Mouse (Mus musculus): Measurements from ENCODE around the gene Kcnj6.
A peak's percentile ranks its signal among the peaks of the same experiment; 100 is the strongest.
"Not testable (repeated sequence)": the region's sequence is repeated elsewhere in the genome, so short reads cannot be mapped to it uniquely, and the experiment has no call there.

Kcnj6 gene

DNA sequence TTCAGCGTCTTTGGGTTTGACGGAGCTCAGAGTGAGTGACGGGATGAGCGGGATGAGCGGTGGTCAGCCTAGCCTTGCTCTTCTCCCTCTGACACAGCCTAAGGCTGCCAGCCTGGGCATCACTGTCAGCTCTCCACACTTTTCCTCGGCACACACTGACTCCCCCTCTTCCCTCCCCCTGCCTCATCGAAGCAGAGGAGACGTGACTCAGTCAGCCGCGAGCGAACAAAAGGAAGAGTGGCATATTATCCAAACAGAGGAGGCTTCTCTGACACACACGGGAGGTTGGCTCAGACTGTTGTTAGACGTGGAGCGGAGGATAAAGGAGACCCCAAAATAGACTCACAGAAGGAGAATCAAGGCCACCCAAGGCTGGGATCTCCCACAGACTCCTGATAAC, 147.1 kb downstream of the Kcnj6 start:
- DNase-seq (ENCODE audit: low read depth, low spot score): no peak

- no peak for DNase-seq (ENCODE audit: low read depth, low spot score)
These were observed 151.5 kb downstream of the Kcnj6 start for GRCm38 (mm10) chr16:94845996-94846395.

- no peak for DNase-seq (ENCODE audit: low read depth, low spot score)
These were observed 152.7 kb downstream of the Kcnj6 start for GRCm38 (mm10) chr16:94844769-94845168.

GRCm38 (mm10) chr16:94839398-94839797, 158.1 kb downstream of the Kcnj6 start:
- no peak for DNase-seq (ENCODE audit: low read depth, low spot score)

DNA sequence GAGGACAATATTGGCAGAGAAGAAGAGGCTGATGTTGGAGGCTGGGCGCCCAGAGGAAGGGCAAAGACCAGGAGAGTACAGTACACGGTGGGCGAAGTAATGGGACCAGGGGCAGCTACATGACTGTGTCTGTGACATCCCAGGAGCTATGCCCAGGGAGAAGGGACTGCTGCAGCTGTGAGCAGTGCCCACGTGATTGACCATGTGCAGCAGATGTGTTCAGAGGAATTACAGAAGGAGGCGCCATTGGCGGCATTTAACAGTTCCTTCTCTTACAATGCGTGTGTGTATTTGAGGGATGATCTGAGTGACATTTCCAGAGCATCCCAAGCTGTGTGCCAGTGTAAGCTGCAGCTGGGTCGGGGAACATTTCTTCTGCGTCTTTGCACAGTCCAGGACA, 159.6 kb downstream of the Kcnj6 start:
- DNase-seq (ENCODE audit: low read depth, low spot score): no peak

DNA sequence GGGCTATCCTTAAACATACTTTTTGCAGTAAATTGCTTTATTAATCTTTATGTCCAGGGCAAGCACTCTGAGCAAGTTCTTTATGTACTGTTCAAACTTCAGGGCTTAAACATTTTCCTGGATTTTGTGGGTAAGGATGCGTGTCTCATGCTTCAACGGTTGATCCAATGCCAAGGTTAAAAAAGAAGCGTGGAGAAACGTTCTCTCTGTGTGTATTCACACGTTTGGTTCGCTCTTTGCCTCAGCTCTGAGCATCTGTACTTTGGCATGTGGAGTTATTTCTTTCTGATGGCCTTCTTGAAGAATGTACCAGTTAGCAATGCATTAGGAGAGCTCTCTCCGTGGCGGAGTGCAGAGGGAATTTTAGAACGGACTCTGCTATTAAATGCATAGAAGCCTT, 163.0 kb downstream of the Kcnj6 start:
- DNase-seq (ENCODE audit: low read depth, low spot score): no peak

DNA sequence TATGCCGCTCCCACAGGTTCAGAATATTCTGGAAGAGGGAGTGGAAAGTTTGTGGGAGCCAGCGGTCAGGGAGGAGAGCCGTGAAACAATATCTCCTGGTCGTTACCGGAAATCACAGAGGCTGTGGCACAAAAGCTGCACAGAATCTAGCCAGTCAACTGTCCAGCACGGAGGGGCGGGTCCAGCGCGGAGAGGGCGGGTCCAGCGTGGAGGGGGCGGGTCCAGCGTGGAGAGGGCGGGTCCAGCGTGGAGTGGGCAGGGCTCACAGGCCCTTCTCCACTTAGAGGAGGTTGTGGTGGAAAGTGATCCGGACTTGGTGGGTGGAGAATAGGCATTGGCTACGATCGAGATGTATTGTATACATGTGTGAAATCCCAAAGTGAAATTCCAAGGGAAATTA, 169.3 kb downstream of the Kcnj6 start:
- no peak for DNase-seq (ENCODE audit: low read depth, low spot score)

DNA sequence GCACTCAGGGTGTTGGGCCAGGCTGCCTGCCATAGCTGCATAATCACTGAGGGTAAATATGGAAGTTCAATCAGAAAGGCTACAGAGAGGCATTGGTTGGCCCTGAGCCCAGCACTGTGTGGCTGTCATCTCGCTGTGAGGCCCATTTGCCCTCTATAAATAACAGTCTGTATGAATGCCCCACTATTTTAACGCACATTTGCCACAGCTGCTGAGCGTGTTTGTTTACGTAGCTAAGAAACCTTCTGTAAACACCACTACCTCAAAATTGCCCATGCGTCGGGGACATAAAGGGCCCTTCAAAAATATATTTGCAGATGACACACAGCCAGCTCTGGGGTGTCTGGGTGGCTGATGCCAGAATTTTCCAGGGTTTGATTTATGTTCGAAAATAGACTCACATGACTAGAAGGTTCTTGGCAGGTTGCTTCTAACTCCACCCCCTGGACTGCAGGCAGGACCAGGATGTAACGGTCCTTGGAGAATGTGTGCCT, 170.4 kb downstream of the Kcnj6 start:
- DNase-seq (ENCODE audit: low read depth, low spot score): no peak

- DNase-seq (ENCODE audit: low read depth, low spot score): no peak
These were observed 172.2 kb downstream of the Kcnj6 start for GRCm38 (mm10) chr16:94825274-94825673.

DNA sequence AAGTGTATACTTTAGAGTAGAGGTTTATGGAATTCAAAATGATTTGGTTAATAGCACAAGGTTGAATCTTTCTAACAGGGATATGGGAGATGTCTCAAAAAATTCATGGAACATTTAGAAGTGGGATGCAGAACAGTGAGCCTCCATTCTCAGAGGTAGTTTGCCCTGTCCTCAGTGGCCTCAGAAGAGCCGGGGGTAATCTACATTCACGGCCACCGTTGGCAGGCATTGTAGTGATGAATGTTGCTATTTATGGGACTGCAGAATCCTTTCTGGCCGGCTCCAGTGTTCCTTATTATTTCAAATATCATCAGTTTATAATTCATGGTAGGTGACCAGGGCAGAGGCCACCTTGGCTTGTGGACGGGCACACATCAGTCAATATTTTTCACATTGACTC, 174.9 kb downstream of the Kcnj6 start:
- DNase-seq (ENCODE audit: low read depth, low spot score): no peak

DNA sequence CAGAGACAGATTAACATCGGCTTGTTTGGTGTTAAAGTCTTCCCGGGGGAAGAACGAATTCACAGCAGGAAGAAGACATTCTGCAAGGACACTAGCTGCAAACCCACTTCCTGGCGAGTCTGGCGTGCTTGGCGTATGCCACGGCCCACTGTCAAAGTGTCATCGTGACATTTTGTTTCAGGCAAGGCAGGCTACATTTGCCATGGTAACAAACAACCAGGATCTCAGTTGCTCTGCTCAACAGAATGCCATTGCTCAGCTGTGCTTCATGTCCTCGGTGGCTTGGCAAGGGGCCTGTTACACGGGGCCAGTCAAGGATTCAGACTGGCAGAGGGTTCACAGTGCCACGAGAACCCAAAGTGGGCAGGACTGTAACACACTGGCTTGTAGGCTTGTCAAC, 175.9 kb downstream of the Kcnj6 start:
- no peak for DNase-seq (ENCODE audit: low read depth, low spot score)

DNA sequence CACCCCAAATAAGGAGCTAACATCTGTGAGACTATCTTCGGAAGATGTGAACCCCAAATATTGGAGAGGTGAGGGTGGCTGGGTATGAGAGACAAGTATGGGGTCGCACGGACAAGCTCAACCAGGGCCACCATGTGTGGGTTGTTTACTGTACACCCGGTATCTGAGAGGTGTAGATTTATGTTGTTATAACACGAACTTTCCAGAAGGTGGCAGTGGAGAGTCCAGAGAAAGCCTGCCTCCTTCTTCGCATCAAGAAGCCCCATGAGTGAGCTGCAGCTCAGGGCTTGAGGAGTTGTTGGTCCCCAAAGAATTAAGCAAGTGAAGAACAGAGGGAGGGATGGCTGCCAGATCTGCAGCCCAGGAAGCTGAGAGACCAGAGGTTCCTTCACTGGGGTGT, 181.1 kb downstream of the Kcnj6 start:
- DNase-seq (ENCODE audit: low read depth, low spot score): peak; percentile 29

GRCm38 (mm10) chr16:94815891-94816290, 181.6 kb downstream of the Kcnj6 start:
- no peak for DNase-seq (ENCODE audit: low read depth, low spot score)

DNA sequence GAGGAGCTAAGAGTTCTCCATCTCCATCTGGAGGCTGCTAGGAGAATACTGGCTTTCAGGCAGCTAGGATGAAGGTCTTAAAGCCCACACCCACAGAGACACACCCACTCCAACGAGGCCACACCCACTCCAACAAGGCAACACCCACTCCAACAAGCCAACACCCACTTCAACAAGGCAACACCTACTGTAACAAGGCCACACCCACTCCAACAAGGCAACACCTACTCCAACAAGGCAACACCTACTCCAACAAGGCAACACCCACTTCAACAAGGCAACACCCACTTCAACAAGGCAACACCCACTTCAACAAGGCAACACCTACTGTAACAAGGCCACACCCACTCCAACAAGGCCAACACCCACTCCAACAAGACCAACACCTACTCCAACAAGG, 188.2 kb downstream of the Kcnj6 start:
- DNase-seq (ENCODE audit: low read depth, low spot score): not testable (repeated sequence)

DNA sequence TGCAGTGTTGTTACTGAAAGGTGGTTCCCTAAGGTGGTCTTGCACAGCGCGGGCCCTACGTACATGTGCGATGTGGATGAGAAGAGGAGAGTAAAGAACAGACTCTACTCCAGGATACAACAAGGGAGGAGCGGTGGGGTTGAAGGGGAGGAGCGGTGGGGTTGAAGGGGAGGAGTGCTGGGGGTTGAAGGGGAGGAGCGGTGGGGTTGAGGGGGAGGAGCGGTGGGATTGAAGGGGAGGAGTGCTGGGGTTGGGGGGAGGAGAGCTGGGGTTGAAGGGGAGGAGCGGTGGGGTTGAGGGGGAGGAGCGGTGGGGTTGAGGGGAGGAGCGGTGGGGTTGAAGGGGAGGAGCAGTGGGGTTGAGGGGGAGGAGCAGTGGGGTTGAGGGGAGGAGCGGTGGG, 199.3 kb downstream of the Kcnj6 start:
- DNase-seq (ENCODE audit: low read depth, low spot score): no peak

DNA sequence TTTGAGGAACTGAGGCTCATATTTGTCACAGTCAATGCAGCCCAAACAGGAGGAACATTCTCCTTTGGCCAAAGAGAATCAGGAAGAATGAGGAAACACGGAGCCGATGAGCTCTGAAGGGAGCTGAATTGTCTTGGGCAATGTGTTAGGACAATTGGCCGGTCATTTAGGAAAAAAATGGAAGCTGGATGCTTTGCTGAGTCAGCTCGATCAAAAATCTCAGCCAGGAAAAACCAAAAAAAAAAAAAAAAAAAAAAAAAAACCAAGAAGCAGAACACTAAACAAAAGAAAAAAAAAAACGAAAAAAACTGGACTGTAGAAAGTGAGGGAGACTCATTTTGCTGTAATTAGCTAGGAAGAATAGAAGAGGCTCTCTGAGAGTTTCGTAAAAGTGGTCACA, 200.1 kb downstream of the Kcnj6 start:
- no peak for DNase-seq (ENCODE audit: low read depth, low spot score)

GRCm38 (mm10) chr16:94793041-94793440, 204.5 kb downstream of the Kcnj6 start:
- no peak for DNase-seq (ENCODE audit: low read depth, low spot score)

- DNase-seq (ENCODE audit: low read depth, low spot score): no peak
These were observed 207.5 kb downstream of the Kcnj6 start for GRCm38 (mm10) chr16:94789958-94790357.

DNA sequence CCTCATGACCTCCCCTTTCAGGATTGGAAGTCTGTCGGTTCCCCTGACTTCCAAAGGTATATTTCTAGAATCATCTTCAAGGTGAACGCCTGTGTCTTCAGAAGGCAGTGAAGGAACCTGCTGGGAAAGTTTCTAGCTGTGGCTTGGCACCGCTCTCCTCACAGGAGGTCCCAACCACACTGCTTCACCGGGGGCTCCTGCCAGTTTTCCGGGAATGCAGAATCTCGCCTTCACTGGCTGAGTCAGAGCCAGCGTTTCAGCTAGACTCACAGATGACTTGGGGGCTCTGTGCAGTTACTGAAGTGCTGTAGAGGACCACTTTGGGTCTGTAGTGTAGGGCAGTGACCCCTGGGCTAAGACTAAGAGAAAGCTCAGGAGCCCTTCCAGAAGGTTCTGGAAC, 208.8 kb downstream of the Kcnj6 start:
- no peak for DNase-seq (ENCODE audit: low read depth, low spot score)

DNA sequence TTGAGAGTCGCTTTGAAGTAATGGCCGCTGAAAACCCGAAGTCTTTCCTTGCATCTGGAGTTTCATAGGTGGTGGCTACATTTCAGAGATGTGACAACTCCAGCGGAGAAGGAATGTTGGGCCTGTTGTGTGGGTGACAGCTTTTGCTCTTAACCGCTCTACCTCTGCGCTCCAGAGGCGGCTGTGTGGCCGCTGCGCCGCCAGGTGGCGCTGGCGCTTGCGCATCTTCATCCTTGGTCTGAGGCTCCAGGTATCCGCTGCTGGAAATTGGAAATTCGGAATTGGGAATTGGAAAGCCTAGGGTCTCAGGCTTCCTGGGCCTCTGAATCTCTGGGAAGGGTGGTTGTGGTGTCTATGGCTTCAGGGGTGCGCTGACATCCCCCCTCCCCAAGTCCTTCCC, 209.3 kb downstream of the Kcnj6 start:
- DNase-seq (ENCODE audit: low read depth, low spot score): no peak

DNA sequence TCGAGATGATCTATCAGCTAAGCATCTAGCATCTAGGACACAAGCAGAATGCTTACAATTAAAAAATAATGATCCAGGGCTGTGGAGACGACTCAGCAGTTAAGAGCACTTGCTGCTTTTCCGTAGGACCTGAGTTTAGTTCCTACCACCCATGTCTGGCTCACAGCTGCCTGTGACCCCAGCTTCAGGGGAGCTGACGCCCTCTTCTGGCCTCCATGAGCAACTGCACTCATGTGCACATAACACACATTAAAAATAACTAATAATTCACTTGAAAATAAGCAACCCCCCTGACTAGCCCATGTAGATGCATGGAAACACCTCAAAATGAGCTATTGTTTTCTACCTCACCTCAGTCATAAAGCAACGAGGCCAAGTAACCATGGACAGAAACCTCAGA, 211.6 kb downstream of the Kcnj6 start:
- no peak for DNase-seq (ENCODE audit: low read depth, low spot score)

GRCm38 (mm10) chr16:94783696-94784095, 213.8 kb downstream of the Kcnj6 start:
- no peak for DNase-seq (ENCODE audit: low read depth, low spot score)

GRCm38 (mm10) chr16:94782110-94782946, 215.2 kb downstream of the Kcnj6 start:
- DNase-seq (ENCODE audit: low read depth, low spot score): no peak

- DNase-seq (ENCODE audit: low read depth, low spot score): no peak
These were observed 223.6 kb downstream of the Kcnj6 start for GRCm38 (mm10) chr16:94773928-94774327.

All from retina, adult 2 months (tissue).